Mouse (Mus musculus): ENCODE data around the gene Gjd2.

DNA sequence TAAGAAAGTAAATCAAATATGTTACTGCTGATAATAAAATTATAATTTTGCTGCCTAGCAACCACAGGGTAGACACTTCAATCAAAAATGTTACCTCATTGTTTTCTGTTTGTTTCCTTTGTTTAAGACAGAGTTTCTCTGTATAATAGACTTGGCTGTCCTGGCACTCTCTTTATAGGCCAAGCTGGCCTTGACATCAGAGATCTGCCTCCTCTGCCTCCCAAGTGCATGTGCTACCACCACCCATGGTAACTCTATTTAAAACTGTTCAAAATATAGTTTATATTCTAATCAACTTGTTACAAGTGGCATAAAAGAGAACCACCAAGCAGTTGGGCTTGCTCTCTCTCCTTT lies 6.8 kb upstream of the Gjd2 start:
- TF ChIP-seq CTCF (IDR thresholded peaks at IDR 0.05; ENCODE audit: low read depth, low read length) (no peak), EP300 (IDR thresholded peaks at IDR 0.05; ENCODE audit: insufficient read depth, low read depth, low read length) (no peak)
